In the genomic region with DNA sequence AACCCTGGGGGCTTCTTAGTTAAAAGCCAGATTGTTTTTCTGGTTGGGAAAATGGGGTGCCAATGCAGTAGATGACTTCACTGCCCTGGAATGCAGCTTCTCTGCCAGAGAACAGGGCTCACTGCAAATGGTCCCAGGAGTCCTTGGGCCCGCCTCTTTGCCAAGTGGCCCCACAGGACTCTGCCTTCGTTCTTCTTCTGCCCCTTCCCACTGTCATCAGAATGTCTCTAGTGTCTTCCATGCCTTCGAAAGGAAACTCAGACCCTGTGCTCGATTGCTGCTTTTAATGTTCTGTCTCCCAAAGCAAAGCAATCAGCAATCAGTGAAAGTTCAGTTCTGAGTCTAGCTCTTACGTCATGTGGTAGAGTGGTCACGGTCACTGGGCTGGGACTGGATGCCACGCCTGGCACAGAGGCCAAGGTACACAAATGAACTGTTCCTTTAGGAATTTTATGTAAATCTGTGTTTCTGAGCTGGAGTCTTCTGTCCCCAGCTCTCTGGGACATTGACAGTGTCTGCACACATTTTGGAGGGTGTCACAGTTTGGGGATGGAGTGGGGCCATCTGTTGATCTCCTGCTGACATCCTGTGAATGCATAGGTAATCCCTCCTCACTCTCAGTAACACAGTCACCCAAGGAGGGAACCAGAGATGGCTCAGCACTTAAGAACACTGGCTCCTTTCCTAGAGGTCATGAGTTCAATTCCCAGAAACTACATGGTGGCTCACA, we compare ENCODE assay signal across 8 mouse cellular contexts. TPM values are rescaled to one million over a fixed set of nuclear protein-coding genes. Genes with fewer than 3 reads are reported as not detected.
DNase-seq lines count a peak whose midpoint lies in the region; ATAC-seq and TF ChIP-seq lines count a peak whose summit lies in the region.

No protein-coding gene starts in this region.

- H3K9ac ChIP-seq in liver, adult 2 months (ENCODE audit: low read depth, low read length): peak overlapping the region; percentile 48; the same call in 1 of the 2 replicates
- no peak overlapping the region for H3K9ac ChIP-seq in liver, embryonic 11.5 days (ENCODE audit: low read depth, low read length)
- H3K9ac ChIP-seq in limb, embryonic 13.5 days: no peak overlapping the region

- peaks cover 8% of the 10 kb centered on the region for H3K4me1 ChIP-seq in liver, adult 2 months (ENCODE audit: control insufficient read depth, insufficient read depth, low read length)
- H3K4me1 ChIP-seq in liver, embryonic 11.5 days (replicated peaks; ENCODE audit: control insufficient read depth, insufficient read depth, low read length): no peaks in the 10 kb centered on the region
- H3K4me1 ChIP-seq in embryonic fibroblast, embryonic 13.5 days (ENCODE audit: control insufficient read depth, insufficient read depth, low read length): peaks cover 8% of the 10 kb centered on the region; the same call in 1 of the 2 replicates
- peaks cover 19% of the 10 kb centered on the region for H3K4me1 ChIP-seq in limb, embryonic 13.5 days

- TF ChIP-seq CTCF in liver, adult 2 months (IDR thresholded peaks at IDR 0.05; ENCODE audit: low read depth, low read length): no peak
- no peak for TF ChIP-seq CTCF in embryonic fibroblast, embryonic 13.5 days (IDR thresholded peaks at IDR 0.05; ENCODE audit: borderline replicate concordance, insufficient read depth, low read length)

- no peak overlapping the region for H3K4me2 ChIP-seq in liver, embryonic 11.5 days
- H3K4me2 ChIP-seq in limb, embryonic 13.5 days (replicated peaks): peak overlapping the region; percentile 30

- no peak for ATAC-seq in liver, embryonic 11.5 days (replicated peaks; ENCODE audit: low FRiP score)
- ATAC-seq in limb, embryonic 13.5 days (ENCODE audit: low FRiP score, low read depth): peak; percentile 76

- H3K36me3 ChIP-seq in liver, adult 2 months (ENCODE audit: control insufficient read depth, insufficient read depth, low read length): no peaks in the 10 kb centered on the region
- H3K36me3 ChIP-seq in liver, embryonic 11.5 days (ENCODE audit: control insufficient read depth, insufficient read depth, low read length): no peaks in the 10 kb centered on the region
- H3K36me3 ChIP-seq in limb, embryonic 13.5 days: no peaks in the 10 kb centered on the region

- H3K4me3 ChIP-seq in liver, adult 2 months (ENCODE audit: insufficient read depth, low read depth, low read length): no peak overlapping the region; the same call in 1 of the 2 replicates
- H3K4me3 ChIP-seq in liver, embryonic 11.5 days (ENCODE audit: low read depth, low read length): no peak overlapping the region
- H3K4me3 ChIP-seq in embryonic fibroblast, embryonic 13.5 days (ENCODE audit: insufficient read depth, low read length): no peak overlapping the region
- no peak overlapping the region for H3K4me3 ChIP-seq in limb, embryonic 13.5 days

- no peaks in the 10 kb centered on the region for H3K27me3 ChIP-seq in liver, adult 2 months (ENCODE audit: control insufficient read depth, insufficient read depth, low read length)
- no peaks in the 10 kb centered on the region for H3K27me3 ChIP-seq in liver, embryonic 11.5 days (replicated peaks; ENCODE audit: control insufficient read depth, insufficient read depth, low read length)
- no peaks in the 10 kb centered on the region for H3K27me3 ChIP-seq in limb, embryonic 13.5 days

- DNase-seq in liver, adult 2 months (ENCODE audit: extremely low read depth, low read depth, low spot score): peak; percentile 89
- DNase-seq in liver, embryonic 11.5 days (ENCODE audit: low spot score): no peak
- peak; percentile 84 to 85 for DNase-seq in heart, postnatal 10 days
- DNase-seq in frontal cortex, adult 2 months (ENCODE audit: extremely low spot score in 1 of 2, low spot score in 1 of 2): no peak
- no peak for DNase-seq in layer of hippocampus, postnatal 25 days (ENCODE audit: extremely low spot score in 1 of 2, low spot score in 1 of 2)
- DNase-seq in frontal cortex, postnatal 10 days (ENCODE audit: low spot score in 2 of 2): no peak

- no peak for TF ChIP-seq POLR2A in liver, adult 2 months (IDR thresholded peaks at IDR 0.05; ENCODE audit: extremely low read depth, insufficient read depth, low read length)
- TF ChIP-seq POLR2A in embryonic fibroblast, embryonic 13.5 days (IDR thresholded peaks at IDR 0.05; ENCODE audit: low read depth, low read length): no peak

- H3K27ac ChIP-seq in liver, adult 2 months (replicated peaks; ENCODE audit: insufficient read depth, low read depth, low read length): peak overlapping the region; percentile 86
- H3K27ac ChIP-seq in liver, embryonic 11.5 days (ENCODE audit: low read depth, low read length): no peak overlapping the region
- peak overlapping the region; percentile 88 for H3K27ac ChIP-seq in embryonic fibroblast, embryonic 13.5 days (ENCODE audit: insufficient read depth, low read length)
- H3K27ac ChIP-seq in limb, embryonic 13.5 days: peak overlapping the region; percentile 86

- intact Hi-C loops in heart, postnatal 10 days (cut with DNase I): no loop called here

- WGBS in liver, adult 2 months: 10% methylated on average over 7 of the region's 7 CpGs
- WGBS in liver, embryonic 11.5 days: 67% methylated on average over 7 of the region's 7 CpGs
- 54% methylated on average over 7 of the region's 7 CpGs for WGBS in limb, embryonic 13.5 days

- no peaks in the 10 kb centered on the region for H3K9me3 ChIP-seq in liver, embryonic 11.5 days (ENCODE audit: control insufficient read depth, low read length)
- no peaks in the 10 kb centered on the region for H3K9me3 ChIP-seq in limb, embryonic 13.5 days

- H3K79me2 ChIP-seq in liver, adult 2 months (ENCODE audit: control insufficient read depth, insufficient read depth, low read length): no peaks in the 10 kb centered on the region

RNA-seq across cellular contexts. Expression of a gene that starts 37.2 kb away (rescaled TPM):
- 20.8 and 27.4 TPM in 2 replicates for total RNA-seq in liver, adult 2 months (2014; rRNA removed)
- 20.3 and 22.5 TPM in 2 replicates for polyA plus RNA-seq in liver, adult 2 months (2012; rRNA removed)
- polyA plus RNA-seq in liver, embryonic 11.5 days (2014; fragmentation: Nextera tagmentation; extraction: Ambion mirVana): 44.2 and 54.1 TPM in 2 replicates
- polyA plus RNA-seq in embryonic fibroblast, embryonic 13.5 days (2011; ENCODE audit: insufficient read length, low read depth, missing spikeins): 72.6 and 77.9 TPM in 2 replicates
- total RNA-seq in heart, postnatal 10 days (2021): 10 to 100 TPM; 65.4 to 67.4 TPM
- polyA plus RNA-seq in limb, embryonic 13.5 days (2015; fragmentation: Nextera tagmentation; extraction: Ambion mirVana): 80.4 and 85.4 TPM in 2 replicates
- polyA plus RNA-seq in frontal cortex, adult 2 months (2012; rRNA removed): 80.3 and 82.7 TPM in 2 replicates
- total RNA-seq in layer of hippocampus, postnatal 25 days (2021): 100 to 1,000 TPM; 139 to 150 TPM

Comparison
In these comparisons a context has a peak if more than half of its experiments do, and no peak if none do; other contexts are left out.
1. DNase-seq: peak in liver, adult 2 months (single experiment) and heart, postnatal 10 days (2 of 2); none in liver, embryonic 11.5 days (single experiment), frontal cortex, adult 2 months (0 of 2), layer of hippocampus, postnatal 25 days (0 of 2) and frontal cortex, postnatal 10 days (0 of 2).